8 mouse cellular contexts compared by ENCODE assay signal in the genomic region with DNA sequence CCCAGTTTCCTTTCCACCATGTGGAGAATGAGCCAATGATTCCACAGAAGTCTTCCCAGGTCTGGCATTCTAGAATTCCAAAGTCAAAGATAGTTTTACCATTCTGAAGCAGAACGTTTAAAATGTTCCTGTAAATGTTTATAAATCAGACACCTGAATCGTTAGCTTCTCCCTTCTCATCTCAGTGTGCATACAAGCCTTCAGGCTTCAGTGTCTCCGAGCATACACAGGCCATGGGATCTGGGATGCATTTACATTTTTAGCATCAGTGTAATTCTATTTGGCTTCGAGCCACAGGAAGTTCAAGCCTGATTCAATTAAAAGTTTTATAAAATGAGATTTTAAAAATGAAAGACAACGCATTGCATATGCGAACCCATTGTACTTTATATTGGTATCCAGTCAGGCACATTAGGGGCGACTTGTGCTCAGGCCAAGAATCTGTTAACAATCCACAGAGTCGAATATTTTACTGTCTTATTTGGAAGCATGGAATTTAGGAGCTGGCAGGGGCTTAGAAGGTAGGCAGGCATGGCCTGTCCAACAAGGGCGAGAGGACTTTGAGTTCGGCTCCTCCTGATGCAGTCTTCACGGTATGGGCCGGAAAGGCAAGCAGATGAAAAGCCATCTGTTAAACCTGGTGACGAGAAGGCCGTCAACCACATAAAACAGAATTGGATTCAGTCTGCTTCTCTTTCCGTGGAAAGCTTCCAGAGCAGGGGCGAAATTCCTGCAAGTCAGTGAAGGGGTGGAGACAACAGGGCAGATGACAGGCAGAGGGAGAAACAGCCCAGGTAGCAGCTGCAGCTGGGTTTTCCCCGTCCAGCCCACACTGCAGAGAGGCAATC.
DNase-seq lines count a peak whose midpoint lies in the region; ATAC-seq and TF ChIP-seq lines count a peak whose summit lies in the region.

No protein-coding gene starts in this region.

- DNase-seq in heart, adult 11 months: no peak
- peak; percentile 44 to 57 for DNase-seq in cerebellum, postnatal 10 days
- DNase-seq in kidney, postnatal 25 days: peak; percentile 32 to 52
- no peak for DNase-seq in testis, postnatal 14 days (ENCODE audit: low spot score)
- no peak for DNase-seq in urinary bladder, postnatal 25 days (ENCODE audit: low spot score)
- no peak for DNase-seq in lung, adult 2 months

- peaks cover 29% of the 10 kb centered on the region for H3K4me1 ChIP-seq in heart, embryonic 15.5 days (replicated peaks)
- peaks cover 23% of the 10 kb centered on the region for H3K4me1 ChIP-seq in olfactory bulb, adult 2 months (ENCODE audit: control insufficient read depth, insufficient read depth, low read length)
- 0 out of 2 replicates have a peak, but pooled peaks cover 3% of the 10 kb centered on the region for H3K4me1 ChIP-seq in lung, adult 2 months (ENCODE audit: control insufficient read depth, insufficient read depth, low read length)

- H3K27me3 ChIP-seq in heart, embryonic 15.5 days: no peaks in the 10 kb centered on the region

- H3K9me3 ChIP-seq in heart, embryonic 15.5 days (replicated peaks): no peaks in the 10 kb centered on the region

- peak overlapping the region; percentile 78 for H3K27ac ChIP-seq in heart, embryonic 15.5 days
- H3K27ac ChIP-seq in olfactory bulb, adult 2 months (ENCODE audit: insufficient read depth, low read depth, low read length): peak overlapping the region; percentile 96

- 39% methylated on average over 17 of the region's 17 CpGs for WGBS in heart, embryonic 15.5 days
- WGBS in olfactory bulb, adult 2 months: 47% methylated on average over 17 of the region's 17 CpGs
- 58% methylated on average over 17 of the region's 17 CpGs for WGBS in lung, adult 2 months

- H3K4me2 ChIP-seq in heart, embryonic 15.5 days: peak overlapping the region; percentile 14; the same call in 1 of the 2 replicates

- H3K4me3 ChIP-seq in heart, embryonic 15.5 days: no peak overlapping the region
- no peak overlapping the region for H3K4me3 ChIP-seq in olfactory bulb, adult 2 months (ENCODE audit: insufficient read depth, low read depth, low read length)
- H3K4me3 ChIP-seq in lung, adult 2 months (replicated peaks; ENCODE audit: extremely low read depth, low read depth, low read length): no peak overlapping the region

- no peak for TF ChIP-seq POLR2A in olfactory bulb, adult 2 months (IDR thresholded peaks at IDR 0.05; ENCODE audit: insufficient read depth, low read depth, low read length)
- TF ChIP-seq POLR2A in lung, adult 2 months (IDR thresholded peaks at IDR 0.05; ENCODE audit: borderline replicate concordance, extremely low read depth, low read depth, low read length): no peak

- peak; percentile 37; the same call in 1 of the 2 replicates for ATAC-seq in heart, embryonic 15.5 days (replicated peaks; ENCODE audit: insufficient number of reproducible peaks, insufficient read depth, low FRiP score, low read depth)

- no peak for TF ChIP-seq CTCF in olfactory bulb, adult 2 months (IDR thresholded peaks at IDR 0.05; ENCODE audit: insufficient read depth, low read depth, low read length)
- no peak for TF ChIP-seq CTCF in lung, adult 2 months (IDR thresholded peaks at IDR 0.05; ENCODE audit: insufficient read depth, low read length)

- no peak overlapping the region for H3K9ac ChIP-seq in heart, embryonic 15.5 days

- H3K36me3 ChIP-seq in heart, embryonic 15.5 days: no peaks in the 10 kb centered on the region

Comparison
In these comparisons a context has a peak if more than half of its experiments do, and no peak if none do; other contexts are left out.
1. DNase-seq: peak in cerebellum, postnatal 10 days (2 of 2) and kidney, postnatal 25 days (2 of 2); none in heart, adult 11 months (single experiment), testis, postnatal 14 days (single experiment), urinary bladder, postnatal 25 days (single experiment) and lung, adult 2 months (single experiment).